Mouse (Mus musculus): ENCODE data around the gene Abtb2. TPM values are rescaled to one million over a fixed set of nuclear protein-coding genes. Genes with fewer than 3 reads are reported as not detected.

Abtb2 gene
- polyA plus RNA-seq, 1 experiment = 4.2 TPM

DNA sequence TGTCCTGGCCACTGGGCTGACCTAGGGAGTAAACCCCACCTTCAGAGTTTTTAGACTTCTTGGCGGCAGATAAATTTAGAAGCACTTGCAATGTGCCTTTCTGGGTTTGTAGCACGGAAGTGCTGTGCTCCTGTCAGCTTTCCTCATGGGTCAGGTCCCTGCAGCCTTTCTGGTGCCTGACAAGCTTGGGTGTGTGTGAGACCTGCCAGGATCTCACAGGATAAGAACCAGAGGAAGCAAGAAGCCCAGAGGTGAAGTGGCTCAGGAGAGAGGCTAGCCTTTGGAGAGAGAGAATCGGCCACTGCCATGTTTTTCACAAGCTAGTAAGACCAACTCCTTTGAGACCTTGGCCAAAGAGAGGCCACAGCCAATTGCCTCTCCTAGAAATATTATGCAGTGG is 37.1 kb downstream of the Abtb2 start:
- H3K4me3 ChIP-seq (ENCODE audit: low read depth, low read length) = no peak overlapping the region
- H3K36me3 ChIP-seq (ENCODE audit: control insufficient read depth, insufficient read depth, low read length, poor library complexity, severe bottlenecking) = no peaks in the 10 kb centered on the region
- no peaks in the 10 kb centered on the region for H3K4me1 ChIP-seq (ENCODE audit: control insufficient read depth, insufficient read depth, low read length)
- H3K27ac ChIP-seq (ENCODE audit: insufficient read depth, low read length) = no peak overlapping the region
- H3K9me3 ChIP-seq (replicated peaks; ENCODE audit: control insufficient read depth, insufficient read depth, low read length, poor library complexity, severe bottlenecking) = no peaks in the 10 kb centered on the region
- TF ChIP-seq EP300 (IDR thresholded peaks at IDR 0.05; ENCODE audit: insufficient read depth, low read depth, low read length) (no peak), POLR2A (IDR thresholded peaks at IDR 0.05; ENCODE audit: insufficient read depth, low read length) (no peak), CTCF (IDR thresholded peaks at IDR 0.05; ENCODE audit: low read depth, low read length) (no peak)
- no peak overlapping the region for H3K9ac ChIP-seq (ENCODE audit: low read depth, poor library complexity, severe bottlenecking)
- H3K27me3 ChIP-seq (ENCODE audit: control insufficient read depth, insufficient read depth, low read length, poor library complexity, severe bottlenecking) = no peaks in the 10 kb centered on the region

DNA sequence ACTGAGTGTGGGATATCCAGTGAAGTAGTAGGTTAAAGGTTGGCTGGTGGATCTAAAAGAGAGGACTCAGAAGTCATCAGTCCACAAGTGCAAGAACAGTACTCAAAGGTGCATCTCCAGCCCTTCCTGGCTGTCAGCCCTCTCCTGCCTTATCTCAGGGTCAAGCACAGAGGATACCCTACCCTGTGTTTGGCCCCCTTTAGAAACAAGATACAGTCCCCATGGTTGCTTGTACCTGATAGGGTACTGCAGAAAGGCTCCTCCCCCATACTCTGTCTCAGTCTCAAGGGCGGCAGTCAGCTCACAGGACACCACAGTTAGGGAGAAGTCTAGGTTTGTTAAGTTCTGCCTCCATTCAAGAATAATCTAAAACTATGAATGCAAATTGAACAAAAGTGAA is 37.8 kb downstream of the Abtb2 start:
- TF ChIP-seq CTCF (IDR thresholded peaks at IDR 0.05; ENCODE audit: low read depth, low read length) (no peak), POLR2A (IDR thresholded peaks at IDR 0.05; ENCODE audit: insufficient read depth, low read length) (no peak), EP300 (IDR thresholded peaks at IDR 0.05; ENCODE audit: insufficient read depth, low read depth, low read length) (no peak)
- Histone ChIP-seq H3K9me3 (replicated peaks; ENCODE audit: control insufficient read depth, insufficient read depth, low read length, poor library complexity, severe bottlenecking) (no peaks in the 10 kb centered on the region), H3K27me3 (ENCODE audit: control insufficient read depth, insufficient read depth, low read length, poor library complexity, severe bottlenecking) (no peaks in the 10 kb centered on the region), H3K27ac (ENCODE audit: insufficient read depth, low read length) (no peak overlapping the region), H3K9ac (ENCODE audit: low read depth, poor library complexity, severe bottlenecking) (no peak overlapping the region), H3K36me3 (ENCODE audit: control insufficient read depth, insufficient read depth, low read length, poor library complexity, severe bottlenecking) (no peaks in the 10 kb centered on the region), H3K4me1 (ENCODE audit: control insufficient read depth, insufficient read depth, low read length) (no peaks in the 10 kb centered on the region), H3K4me3 (ENCODE audit: low read depth, low read length) (no peak overlapping the region)

DNA sequence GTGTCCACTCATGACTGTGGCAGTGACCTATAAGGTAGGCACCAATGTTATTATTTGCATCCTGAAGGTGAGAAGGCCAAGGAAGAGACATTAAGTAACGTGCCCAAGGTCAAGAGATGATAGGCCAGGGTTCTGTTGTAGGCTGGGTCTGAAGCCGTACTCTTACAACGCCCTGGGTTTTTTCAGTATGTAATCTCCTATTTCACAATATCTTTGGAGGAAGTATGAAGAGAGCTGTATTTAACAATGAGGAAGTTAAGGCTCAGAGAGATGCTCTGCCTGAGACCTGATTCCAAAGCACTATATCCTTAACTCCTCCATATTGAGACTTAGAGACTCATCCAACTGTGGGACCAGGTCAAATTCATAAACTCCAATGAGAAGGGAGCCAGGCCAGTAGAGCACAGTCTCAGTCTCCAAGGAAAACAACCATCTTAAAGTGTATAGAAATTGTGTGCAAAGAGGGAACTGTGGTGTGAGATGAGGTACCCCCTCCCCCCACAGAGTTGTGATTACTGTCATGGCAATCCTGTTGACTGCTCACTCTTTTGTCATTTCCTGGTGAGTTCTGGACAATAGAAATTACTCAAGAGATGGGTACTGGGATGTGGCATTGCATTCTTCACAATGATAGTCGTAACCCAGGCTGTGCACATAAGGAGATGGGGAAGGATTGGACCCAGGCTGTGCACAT is 39.8 kb downstream of the Abtb2 start:
- H3K36me3 ChIP-seq (ENCODE audit: control insufficient read depth, insufficient read depth, low read length, poor library complexity, severe bottlenecking) = no peaks in the 10 kb centered on the region
- no peak overlapping the region for H3K27ac ChIP-seq (ENCODE audit: insufficient read depth, low read length)
- H3K9me3 ChIP-seq (replicated peaks; ENCODE audit: control insufficient read depth, insufficient read depth, low read length, poor library complexity, severe bottlenecking) = no peaks in the 10 kb centered on the region
- no peak overlapping the region for H3K9ac ChIP-seq (ENCODE audit: low read depth, poor library complexity, severe bottlenecking)
- H3K27me3 ChIP-seq (ENCODE audit: control insufficient read depth, insufficient read depth, low read length, poor library complexity, severe bottlenecking) = no peaks in the 10 kb centered on the region
- no peak for TF ChIP-seq POLR2A (IDR thresholded peaks at IDR 0.05; ENCODE audit: insufficient read depth, low read length)
- TF ChIP-seq CTCF (IDR thresholded peaks at IDR 0.05; ENCODE audit: low read depth, low read length) = no peak
- TF ChIP-seq EP300 (IDR thresholded peaks at IDR 0.05; ENCODE audit: insufficient read depth, low read depth, low read length) = no peak
- no peak overlapping the region for H3K4me3 ChIP-seq (ENCODE audit: low read depth, low read length)
- no peaks in the 10 kb centered on the region for H3K4me1 ChIP-seq (ENCODE audit: control insufficient read depth, insufficient read depth, low read length)

DNA sequence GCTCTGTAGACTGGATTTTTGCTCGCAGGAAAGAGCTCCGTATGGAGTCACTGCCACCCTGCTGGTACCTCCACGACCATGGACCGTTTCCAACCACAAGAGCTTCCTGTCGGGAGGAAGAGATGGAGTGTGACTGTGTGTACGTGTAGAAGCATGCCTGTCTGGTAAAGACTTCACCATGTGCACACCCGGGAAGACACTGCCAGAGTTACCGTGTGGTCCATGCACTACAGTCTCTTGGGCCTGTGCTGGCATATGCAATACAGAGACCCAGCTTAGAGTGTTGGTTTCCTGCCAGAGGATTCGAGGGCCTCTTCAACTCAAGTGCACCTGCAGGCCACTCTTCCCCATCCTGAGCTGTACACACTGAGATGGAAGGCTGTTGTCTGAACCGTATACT is 41.8 kb downstream of the Abtb2 start:
- H3K4me1 ChIP-seq (ENCODE audit: control insufficient read depth, insufficient read depth, low read length) = no peaks in the 10 kb centered on the region
- H3K27ac ChIP-seq (ENCODE audit: insufficient read depth, low read length) = no peak overlapping the region
- no peak overlapping the region for H3K4me3 ChIP-seq (ENCODE audit: low read depth, low read length)
- no peaks in the 10 kb centered on the region for H3K36me3 ChIP-seq (ENCODE audit: control insufficient read depth, insufficient read depth, low read length, poor library complexity, severe bottlenecking)
- H3K9ac ChIP-seq (ENCODE audit: low read depth, poor library complexity, severe bottlenecking) = no peak overlapping the region
- TF ChIP-seq CTCF (IDR thresholded peaks at IDR 0.05; ENCODE audit: low read depth, low read length) (no peak), EP300 (IDR thresholded peaks at IDR 0.05; ENCODE audit: insufficient read depth, low read depth, low read length) (no peak), POLR2A (IDR thresholded peaks at IDR 0.05; ENCODE audit: insufficient read depth, low read length) (no peak)
- no peaks in the 10 kb centered on the region for H3K9me3 ChIP-seq (replicated peaks; ENCODE audit: control insufficient read depth, insufficient read depth, low read length, poor library complexity, severe bottlenecking)
- H3K27me3 ChIP-seq (ENCODE audit: control insufficient read depth, insufficient read depth, low read length, poor library complexity, severe bottlenecking) = no peaks in the 10 kb centered on the region

DNA sequence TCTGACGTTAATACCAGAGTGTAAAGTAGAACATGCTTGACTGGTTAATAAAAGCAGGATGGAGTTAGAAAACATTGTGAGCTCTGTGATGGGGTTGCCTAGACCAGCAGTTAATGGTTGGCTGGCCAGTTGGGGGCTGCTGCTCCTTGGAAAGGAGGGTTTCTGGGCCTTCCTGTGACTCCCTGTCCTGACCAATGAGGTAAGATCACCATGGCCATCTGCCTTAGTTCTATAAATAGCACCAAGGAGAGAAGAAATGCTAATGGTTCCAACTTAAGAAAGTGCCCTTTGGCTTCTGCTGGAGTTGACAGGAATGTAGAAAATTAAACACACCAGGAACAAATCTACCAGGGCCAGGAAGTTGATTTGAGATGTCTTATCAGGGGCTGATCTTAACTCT is 42.8 kb downstream of the Abtb2 start:
- Histone ChIP-seq H3K36me3 (ENCODE audit: control insufficient read depth, insufficient read depth, low read length, poor library complexity, severe bottlenecking) (no peaks in the 10 kb centered on the region), H3K27me3 (ENCODE audit: control insufficient read depth, insufficient read depth, low read length, poor library complexity, severe bottlenecking) (no peaks in the 10 kb centered on the region), H3K9me3 (replicated peaks; ENCODE audit: control insufficient read depth, insufficient read depth, low read length, poor library complexity, severe bottlenecking) (no peaks in the 10 kb centered on the region), H3K4me3 (ENCODE audit: low read depth, low read length) (no peak overlapping the region), H3K27ac (ENCODE audit: insufficient read depth, low read length) (no peak overlapping the region), H3K9ac (ENCODE audit: low read depth, poor library complexity, severe bottlenecking) (no peak overlapping the region), H3K4me1 (ENCODE audit: control insufficient read depth, insufficient read depth, low read length) (no peaks in the 10 kb centered on the region)
- no peak for TF ChIP-seq CTCF (IDR thresholded peaks at IDR 0.05; ENCODE audit: low read depth, low read length)

DNA sequence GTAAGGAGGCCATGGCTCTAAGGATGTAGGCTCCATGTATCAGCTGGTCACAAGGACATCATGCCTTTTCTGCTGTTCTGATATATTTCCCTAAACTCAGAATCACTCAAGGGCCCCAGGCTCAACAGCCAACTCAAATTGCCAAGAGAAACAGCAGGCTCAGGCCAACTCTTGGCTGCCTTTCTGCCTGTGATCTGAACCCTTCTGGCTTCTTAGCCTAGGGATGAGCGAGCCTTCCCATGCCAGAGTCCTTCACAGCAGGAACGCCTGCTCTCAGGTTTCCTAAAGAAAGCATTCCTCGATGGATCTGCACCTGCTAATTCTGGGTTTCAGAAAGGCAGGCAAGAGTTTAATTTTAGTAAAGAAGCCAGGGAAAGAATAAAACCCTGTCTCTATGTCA is 43.4 kb downstream of the Abtb2 start:
- TF ChIP-seq POLR2A (IDR thresholded peaks at IDR 0.05; ENCODE audit: insufficient read depth, low read length) = no peak
- TF ChIP-seq CTCF (IDR thresholded peaks at IDR 0.05; ENCODE audit: low read depth, low read length) = no peak
- no peak for TF ChIP-seq EP300 (IDR thresholded peaks at IDR 0.05; ENCODE audit: insufficient read depth, low read depth, low read length)
- H3K4me1 ChIP-seq (ENCODE audit: control insufficient read depth, insufficient read depth, low read length) = no peaks in the 10 kb centered on the region
- H3K36me3 ChIP-seq (ENCODE audit: control insufficient read depth, insufficient read depth, low read length, poor library complexity, severe bottlenecking) = no peaks in the 10 kb centered on the region
- H3K9me3 ChIP-seq (replicated peaks; ENCODE audit: control insufficient read depth, insufficient read depth, low read length, poor library complexity, severe bottlenecking) = no peaks in the 10 kb centered on the region
- no peaks in the 10 kb centered on the region for H3K27me3 ChIP-seq (ENCODE audit: control insufficient read depth, insufficient read depth, low read length, poor library complexity, severe bottlenecking)
- no peak overlapping the region for H3K27ac ChIP-seq (ENCODE audit: insufficient read depth, low read length)
- H3K9ac ChIP-seq (ENCODE audit: low read depth, poor library complexity, severe bottlenecking) = no peak overlapping the region
- H3K4me3 ChIP-seq (ENCODE audit: low read depth, low read length) = no peak overlapping the region
